Mouse (Mus musculus) small intestine, adult 2 months (tissue): ENCODE results near the gene Gm5662. TPM values are rescaled to one million over a fixed set of nuclear protein-coding genes. Genes with fewer than 3 reads are reported as not detected.
"Not testable (repeated sequence)": the region's sequence is repeated elsewhere in the genome, so short reads cannot be mapped to it uniquely, and the experiment has no call there.

Experiments
- H3K27ac ChIP-seq: fragments of 200-500 bp; 2 replicates; pipeline ENCODE4 v1.5.1; 2012; ENCODE audit warnings: low read depth, low read length, control low read depth, inconsistent platforms; ENCODE audit not compliant: insufficient read depth
- H3K27me3 ChIP-seq: fragments of 200-500 bp; 2 replicates; pipeline ENCODE4 v1.6.1; 2012; ENCODE audit warnings: mild to moderate bottlenecking, moderate library complexity, low read length, inconsistent platforms; ENCODE audit not compliant: control insufficient read depth, insufficient read depth
- H3K36me3 ChIP-seq: fragments of 200-500 bp; 2 replicates; pipeline ENCODE4 v1.6.1; 2012; ENCODE audit warnings: mild to moderate bottlenecking, low read length, control low read depth, inconsistent platforms; ENCODE audit not compliant: control insufficient read depth, insufficient read depth
- H3K4me1 ChIP-seq: fragments of 200-500 bp; 2 replicates; pipeline ENCODE4 v1.6.1; 2012; ENCODE audit warnings: low read length, inconsistent platforms, mixed read lengths; ENCODE audit not compliant: control insufficient read depth, insufficient read depth, insufficient read length
- H3K4me3 ChIP-seq: fragments of 200-500 bp; 2 replicates; pipeline ENCODE4 v1.5.1; 2012; ENCODE audit warnings: low read depth, mild to moderate bottlenecking, control low read depth, inconsistent platforms, low read length, moderate library complexity
- CTCF ChIP-seq: fragments of 200-500 bp; IDR thresholded peaks from 2 replicates; pipeline ENCODE4 v1.5.1; 2012; ENCODE audit warnings: low read depth, mild to moderate bottlenecking, control low read depth, inconsistent platforms, low read length, moderate library complexity, mixed read lengths; ENCODE audit not compliant: insufficient replicate concordance, insufficient read length; ENCODE audit errors: extremely low read depth
- POLR2A ChIP-seq: fragments of 200-500 bp; IDR thresholded peaks from 2 replicates; pipeline ENCODE4 v1.6.1; 2012; ENCODE audit warnings: low read depth, mild to moderate bottlenecking, control low read depth, inconsistent platforms, low read length, moderate library complexity
- WGBS: fragments of 180-500 bp; shearing (Covaris S2); methylation state at CpG from one replicate; pipeline ENCODE4 v1.1.7; 2018; 5-methylcytosine and 5-hydroxymethylcytosine counted together
- polyA plus RNA-seq: library from polyadenylated mRNA; depleted of rRNA; stranded (reverse); fragments of >200 nt; gene quantifications from 2 replicates; pipeline ENCODE4 v1.2.3, GENCODE M21; 2012; rRNA removed

The Gm5662 gene
- not detected in 2 replicates for polyA plus RNA-seq

DNA sequence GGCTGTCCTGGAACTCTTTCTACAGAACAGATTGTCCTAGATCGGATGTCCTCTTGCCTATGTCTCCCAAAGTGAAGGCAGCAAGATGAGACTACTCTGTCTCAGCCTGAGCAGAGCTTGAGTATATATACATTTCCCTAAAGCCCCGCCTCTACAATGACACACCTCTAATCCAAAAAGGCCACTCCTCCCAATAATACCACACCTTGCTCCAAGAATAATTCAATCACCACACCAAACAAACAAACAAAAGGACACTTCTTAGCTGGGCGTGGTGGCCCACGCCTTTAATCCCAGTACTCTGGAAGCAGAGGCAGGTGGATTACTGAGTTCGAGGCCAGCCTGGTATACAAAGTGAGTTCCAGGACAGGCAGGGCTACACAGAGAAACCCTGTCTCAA is at the start of gene Gm5662:
Gm5662 (minus strand) TSS at position 101 of the 400 bp plus-strand sequence.
- H3K27ac ChIP-seq, H3K27me3 ChIP-seq, H3K36me3 ChIP-seq, H3K4me1 ChIP-seq, H3K4me3 ChIP-seq: not testable (repeated sequence)
- WGBS: 77% methylated on average over 5 of the region's 5 CpGs

DNA sequence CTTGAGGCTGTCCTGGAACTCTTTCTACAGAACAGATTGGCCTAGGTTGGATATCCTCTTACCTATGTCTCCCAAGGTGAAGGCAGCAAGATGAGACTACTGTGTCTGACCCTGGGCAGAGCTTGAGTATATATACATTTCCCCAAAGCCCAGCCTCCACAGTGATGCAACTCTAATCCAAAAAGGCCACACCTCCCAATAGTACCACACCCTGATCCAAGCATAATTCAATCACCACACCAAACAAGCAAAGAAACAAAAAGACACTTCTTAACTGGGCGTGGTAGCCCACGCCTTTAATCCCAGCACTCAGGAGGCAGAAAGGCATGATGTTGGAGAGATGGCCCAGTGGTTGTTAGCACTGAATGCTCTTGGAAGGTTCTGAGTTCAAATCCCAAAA is 49.6 kb upstream of the Gm5662 start, which contains the start of gene Gm5039:
Gm5039 (minus strand) TSS at position 101 of the 400 bp plus-strand sequence.
- H3K36me3 ChIP-seq, H3K27me3 ChIP-seq, H3K4me1 ChIP-seq, H3K4me3 ChIP-seq, H3K27ac ChIP-seq: not testable (repeated sequence)
- WGBS: 84% methylated on average over 2 of the region's 2 CpGs

DNA sequence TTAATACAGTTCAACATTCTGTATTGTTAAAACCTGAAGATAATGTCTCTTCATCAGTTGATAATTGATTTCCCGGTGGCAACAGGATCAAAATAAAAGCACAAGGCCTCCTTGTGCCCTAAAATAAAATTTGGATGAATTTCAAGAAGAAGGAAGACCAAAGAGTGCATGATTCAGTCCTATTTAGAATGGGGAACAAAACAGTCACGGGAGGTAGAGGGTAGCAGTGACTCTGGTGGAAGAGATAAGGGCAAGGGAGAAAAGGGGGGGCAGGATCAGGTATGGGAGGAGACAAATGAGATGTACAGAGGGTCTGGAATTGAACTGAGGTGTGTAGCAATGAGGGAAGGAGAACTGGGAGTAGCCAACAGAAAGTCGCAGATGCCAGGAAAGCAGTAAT is 40.3 kb upstream of the Gm5662 start:
- Histone ChIP-seq H3K36me3 (no peaks in the 10 kb centered on the region), H3K4me1 (no peaks in the 10 kb centered on the region), H3K27ac (no peak overlapping the region), H3K4me3 (no peak overlapping the region), H3K27me3 (no peaks in the 10 kb centered on the region)
- 77% methylated on average over 3 of the region's 3 CpGs for WGBS
- no peak for TF ChIP-seq CTCF
- no peak for TF ChIP-seq POLR2A

DNA sequence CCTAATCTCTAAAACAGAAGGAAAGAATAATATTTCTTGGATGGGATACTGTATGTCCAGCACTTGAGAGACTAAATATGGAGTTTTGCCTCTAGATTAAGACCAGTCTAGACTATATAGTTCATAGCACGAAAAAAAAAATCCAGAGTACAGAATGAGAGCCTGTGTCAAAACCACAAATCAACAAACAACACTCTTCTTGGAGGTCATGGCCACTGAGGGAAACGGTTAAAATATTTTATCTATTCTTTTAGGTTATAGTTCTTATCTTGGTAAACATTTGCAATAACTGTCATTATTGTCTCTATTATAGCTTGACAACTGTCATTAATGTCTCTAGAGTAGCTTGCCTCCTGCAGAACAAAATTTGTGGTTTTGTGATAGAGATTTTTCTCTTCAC is 22.9 kb upstream of the Gm5662 start:
- H3K4me1 ChIP-seq, H3K27me3 ChIP-seq, H3K27ac ChIP-seq, H3K4me3 ChIP-seq, H3K36me3 ChIP-seq: not testable (repeated sequence)
- 37% methylated on average over 2 of the region's 2 CpGs for WGBS

DNA sequence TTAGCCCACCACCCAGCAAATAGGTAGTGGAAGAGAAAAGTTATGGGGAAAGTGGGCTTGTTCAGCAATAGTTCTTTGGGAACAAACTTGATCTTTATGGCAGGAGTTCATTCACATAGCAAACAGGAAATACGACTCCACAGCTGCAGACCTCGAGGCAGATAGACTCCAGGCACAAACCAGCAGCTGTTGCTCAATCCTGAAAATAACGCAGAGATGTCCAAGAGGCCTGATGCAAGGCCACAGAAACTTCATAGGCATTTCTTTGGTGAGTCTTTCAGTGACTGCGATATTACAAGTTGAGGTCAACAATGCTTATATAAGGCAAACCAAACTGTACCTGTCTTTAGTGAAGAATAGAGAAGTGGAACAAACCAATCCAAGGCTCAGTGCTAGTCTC is 18.8 kb upstream of the Gm5662 start:
- H3K27ac ChIP-seq, H3K4me1 ChIP-seq, H3K4me3 ChIP-seq, H3K27me3 ChIP-seq, H3K36me3 ChIP-seq: not testable (repeated sequence)
- 63% methylated on average over 4 of the region's 4 CpGs for WGBS

DNA sequence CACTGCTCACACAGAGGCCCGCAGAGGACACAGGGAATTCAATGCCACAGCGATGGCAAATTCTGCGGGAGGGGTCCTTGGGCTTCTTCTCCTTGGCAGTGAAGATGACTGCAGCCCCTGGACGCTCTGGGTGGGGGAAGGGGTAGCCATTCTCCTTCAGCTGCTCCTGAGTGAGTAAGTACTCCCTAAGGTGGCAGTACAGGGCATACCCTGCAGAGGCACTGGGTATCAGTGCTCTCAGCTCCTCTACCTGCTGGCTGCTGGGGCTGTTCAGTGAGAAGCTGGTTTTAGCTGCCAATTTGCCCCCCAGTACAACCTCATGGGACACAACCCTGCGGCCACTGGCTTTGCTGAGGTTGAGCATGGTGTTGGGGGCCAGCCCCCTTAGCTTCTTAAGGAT is 10.9 kb upstream of the Gm5662 start:
- not testable (repeated sequence) for H3K4me3 ChIP-seq, H3K36me3 ChIP-seq, H3K27me3 ChIP-seq, H3K27ac ChIP-seq, H3K4me1 ChIP-seq
- WGBS: 81% methylated on average over 5 of the region's 5 CpGs

DNA sequence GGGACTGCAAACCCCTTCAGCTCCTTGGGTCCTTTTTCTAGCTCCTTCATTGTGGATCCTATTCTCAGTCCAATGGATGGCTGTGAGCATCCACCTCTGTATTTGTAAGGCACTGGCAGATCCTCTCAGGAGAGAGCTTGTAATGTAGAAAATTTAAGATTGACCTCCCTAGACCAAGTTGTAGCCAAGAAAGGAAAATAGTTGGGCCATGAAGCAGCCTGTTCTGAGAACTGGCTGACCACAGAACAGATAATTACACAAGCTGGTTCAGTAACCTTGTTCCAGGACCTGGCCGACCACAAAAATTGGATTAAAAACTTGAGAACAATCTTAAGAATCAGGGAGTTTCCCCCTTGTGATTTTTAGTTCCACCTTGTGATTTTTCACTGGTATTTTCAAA is 17.1 kb downstream of the Gm5662 start:
- no peaks in the 10 kb centered on the region for H3K4me1 ChIP-seq
- TF ChIP-seq CTCF (no peak), POLR2A (no peak)
- no peaks in the 10 kb centered on the region for H3K27me3 ChIP-seq
- H3K4me3 ChIP-seq: no peak overlapping the region
- no peak overlapping the region for H3K27ac ChIP-seq
- WGBS: 58% methylated on average over 1 of the region's 1 CpGs
- H3K36me3 ChIP-seq: no peaks in the 10 kb centered on the region

DNA sequence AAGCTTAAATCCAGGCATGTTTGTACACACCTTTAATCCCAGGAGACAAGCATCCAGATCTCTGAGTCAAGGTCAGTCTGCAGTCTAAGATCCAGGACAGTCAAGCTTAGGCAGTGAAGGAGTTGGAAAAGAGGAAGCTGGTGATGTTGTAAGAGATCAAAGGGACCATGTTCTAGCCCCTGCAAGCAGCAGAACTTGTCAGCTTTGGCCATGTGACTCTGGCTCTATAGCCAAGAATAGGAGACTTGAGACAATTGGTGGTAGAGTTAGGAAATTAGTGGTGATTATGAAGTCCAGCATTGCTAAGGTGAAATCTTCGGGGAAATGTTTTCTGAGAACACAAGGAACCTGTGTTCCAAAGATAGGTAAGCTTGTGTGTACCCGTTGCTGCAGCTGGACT is 18.4 kb downstream of the Gm5662 start:
- WGBS: 47% methylated on average over 2 of the region's 2 CpGs
- H3K27me3 ChIP-seq, H3K4me3 ChIP-seq, H3K27ac ChIP-seq, H3K36me3 ChIP-seq, H3K4me1 ChIP-seq: not testable (repeated sequence)

DNA sequence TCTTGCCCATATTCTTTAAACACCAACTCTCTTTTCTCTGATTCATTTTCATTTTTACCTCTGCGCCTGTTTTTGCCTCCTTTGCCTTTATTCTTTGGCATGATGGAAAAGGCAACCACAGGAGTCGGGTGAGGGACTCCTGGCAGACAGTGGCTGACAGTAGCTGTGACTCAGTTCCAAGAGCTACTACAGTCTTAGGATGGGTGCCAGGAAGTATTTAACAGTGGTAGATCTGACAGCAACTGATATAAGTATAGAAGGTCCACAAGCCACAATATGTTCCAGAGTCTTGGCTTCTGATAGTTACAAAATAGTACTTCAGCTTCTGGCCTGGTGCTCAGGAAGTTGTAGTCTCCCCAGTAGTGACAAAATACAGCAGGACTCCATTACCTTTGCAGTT is 24.3 kb downstream of the Gm5662 start, which contains the start of gene Gm8332:
Gm8332 (minus strand) TSS at position 101 of the 400 bp plus-strand sequence.
- H3K27ac ChIP-seq, H3K36me3 ChIP-seq, H3K4me1 ChIP-seq, H3K4me3 ChIP-seq, H3K27me3 ChIP-seq: not testable (repeated sequence)
- WGBS: 54% methylated on average over 1 of the region's 2 CpGs

DNA sequence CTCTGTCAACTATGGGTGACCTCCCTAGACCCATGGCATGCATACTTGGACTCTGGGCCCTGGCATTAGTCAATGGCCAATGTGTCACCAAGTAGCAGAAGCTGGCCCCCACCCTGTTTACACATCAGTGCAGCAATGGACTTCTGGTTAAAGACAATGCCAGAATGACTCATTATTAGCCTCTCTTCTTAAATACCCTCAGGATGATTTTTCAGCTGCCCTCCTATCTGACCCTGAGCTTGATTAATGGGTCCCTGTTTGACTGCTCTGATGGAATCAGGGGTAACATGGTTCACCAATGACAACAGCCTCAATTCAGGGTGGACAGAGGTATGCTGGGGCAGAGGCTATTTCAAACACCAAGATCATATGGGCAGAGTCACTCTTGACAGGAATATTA is 28.5 kb downstream of the Gm5662 start:
- not testable (repeated sequence) for H3K27ac ChIP-seq, H3K36me3 ChIP-seq, H3K4me1 ChIP-seq, H3K27me3 ChIP-seq, H3K4me3 ChIP-seq

DNA sequence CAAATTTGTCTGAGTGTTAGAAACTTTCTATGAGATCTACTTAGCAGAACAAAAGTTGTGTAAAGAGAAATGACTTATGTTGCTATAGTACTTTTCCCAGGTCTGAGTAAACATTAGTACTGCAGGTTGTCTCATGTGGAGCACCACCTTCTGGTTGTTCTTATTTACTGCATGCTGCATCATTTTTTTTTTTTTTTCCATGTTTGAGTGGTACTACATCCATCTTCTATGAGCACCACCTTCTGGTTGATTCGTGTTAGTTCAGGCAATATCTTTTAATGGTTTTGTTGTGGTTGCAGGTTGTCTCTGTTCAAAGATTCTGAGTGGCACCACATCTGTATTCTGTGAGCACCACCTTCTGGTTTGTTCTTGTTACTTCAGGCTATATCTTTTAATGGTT is 31.4 kb downstream of the Gm5662 start:
- not testable (repeated sequence) for H3K4me3 ChIP-seq, H3K27me3 ChIP-seq, H3K36me3 ChIP-seq, H3K27ac ChIP-seq, H3K4me1 ChIP-seq
- 52% methylated on average over 1 of the region's 1 CpGs for WGBS
